Mouse (Mus musculus) thymus, postnatal 25 days (tissue): ENCODE measurements around the gene Ndufa4l2.

Source experiments
- DNase-seq: peaks from one replicate; pipeline ENCODE4 v3.0.0; 2022

Gene Ndufa4l2

DNA sequence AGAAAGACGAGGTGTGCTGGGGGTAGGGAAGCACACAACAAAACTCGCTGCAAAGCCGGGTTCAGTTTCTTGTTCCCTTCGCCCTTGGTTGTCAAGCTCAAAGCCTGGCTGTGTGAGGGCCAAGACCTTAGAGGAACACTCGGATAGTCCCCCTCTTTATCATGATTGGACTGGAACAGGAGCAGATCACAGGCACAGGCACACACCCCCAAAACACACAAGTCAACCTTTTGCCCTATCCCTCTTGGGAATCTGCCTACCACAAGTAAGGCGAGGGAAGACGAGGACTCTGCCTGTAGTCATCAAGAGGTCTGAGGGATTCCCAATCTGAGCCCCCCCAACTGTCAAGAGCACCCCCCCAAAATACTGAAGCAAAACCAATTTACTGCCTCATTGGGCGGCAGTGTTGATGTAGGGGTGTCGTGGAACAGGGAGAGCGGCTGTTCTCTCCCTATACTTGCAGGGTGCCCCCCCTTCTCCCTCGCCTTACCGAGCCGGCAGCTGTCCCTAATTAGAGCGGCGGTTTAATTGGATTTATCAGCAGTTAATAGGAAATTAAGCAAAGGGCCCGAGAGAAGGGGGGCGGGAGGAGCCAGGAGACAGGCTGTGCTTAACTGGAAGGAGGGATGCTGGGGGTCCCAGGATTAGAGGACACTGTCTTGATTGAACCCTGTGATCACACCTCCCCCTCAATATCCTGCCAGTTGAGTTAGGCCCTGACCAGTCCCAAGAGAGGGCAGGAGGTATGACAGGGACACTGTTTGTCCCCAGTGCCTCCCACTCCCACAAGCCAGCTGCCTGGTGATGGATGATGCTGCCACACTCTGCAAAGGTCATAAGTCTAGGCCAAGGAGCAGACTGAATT lies 4.7 kb upstream of the Ndufa4l2 start:
- no peak for DNase-seq

GRCm38 (mm10) chr10:127510895-127511617 lies 3.7 kb upstream of the Ndufa4l2 start:
- no peak for DNase-seq

DNA sequence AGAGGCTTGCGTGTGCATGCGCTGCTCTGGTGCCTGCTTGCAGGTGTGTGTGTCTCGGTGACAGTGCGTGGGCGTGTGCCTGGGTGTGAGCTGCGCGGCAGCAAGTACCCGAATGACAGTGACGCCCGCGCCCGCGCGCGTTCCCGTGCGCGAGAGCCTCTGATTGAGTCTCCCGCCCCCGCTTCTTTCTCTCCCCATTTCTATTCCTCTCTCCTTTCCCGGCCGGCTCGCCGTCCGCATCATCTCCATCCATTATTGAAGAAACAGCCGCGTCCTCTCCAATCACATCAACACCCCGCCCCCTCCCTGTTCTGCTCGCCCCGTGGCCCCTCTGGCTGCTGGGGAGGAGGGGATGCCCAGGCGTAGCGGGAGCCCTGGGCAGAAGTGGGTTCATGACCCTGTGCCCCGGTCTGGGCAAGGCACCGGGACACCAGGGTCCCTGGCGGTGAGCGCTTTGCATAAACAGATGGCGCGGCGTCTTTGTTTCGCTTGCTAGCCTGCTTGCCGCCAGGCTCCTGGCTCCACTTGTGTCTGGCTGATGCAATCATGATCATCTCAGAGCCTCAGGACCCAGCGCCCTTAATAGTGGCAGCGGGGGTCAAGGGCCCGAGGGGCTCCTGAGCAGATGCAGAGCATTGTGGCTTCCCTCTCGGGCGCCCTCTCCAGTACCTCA lies 3.0 kb upstream of the Ndufa4l2 start:
- peak; percentile 68 for DNase-seq

- no peak for DNase-seq
Measured at GRCm38 (mm10) chr10:127512307-127512666, 2.5 kb upstream of the Ndufa4l2 start.

- DNase-seq, result peak; percentile 96
Measured at GRCm38 (mm10) chr10:127512813-127513212, 2.0 kb upstream of the Ndufa4l2 start.

DNA sequence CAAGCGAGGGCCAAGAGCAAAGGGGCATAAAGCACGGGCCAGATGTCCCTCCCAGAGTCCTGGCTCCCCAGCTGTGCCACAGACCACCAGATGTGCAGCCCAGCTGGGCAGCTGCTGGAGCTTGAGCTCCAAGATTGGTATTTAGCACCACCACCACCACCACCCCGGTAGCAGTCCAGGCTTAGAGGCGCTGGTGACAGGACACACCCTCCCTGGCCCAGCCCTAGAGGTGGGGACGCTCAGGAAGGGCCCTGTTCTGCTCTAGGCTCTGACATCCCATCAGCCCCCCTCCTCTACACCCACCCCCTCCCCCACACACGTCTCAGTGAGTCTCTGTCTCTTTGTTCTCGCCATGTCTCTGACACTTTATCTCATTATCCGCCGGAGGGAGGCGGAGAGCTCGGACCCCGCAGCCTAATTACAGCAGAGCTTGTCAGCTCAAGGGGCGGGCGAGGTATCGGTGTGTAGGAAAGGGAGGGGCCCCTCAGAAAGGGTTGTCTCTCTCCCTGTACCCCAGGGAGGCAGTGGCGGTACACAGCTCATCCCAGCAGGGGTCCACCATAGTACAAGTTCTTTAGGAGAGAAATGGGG lies 1.2 kb upstream of the Ndufa4l2 start:
- no peak for DNase-seq

DNA sequence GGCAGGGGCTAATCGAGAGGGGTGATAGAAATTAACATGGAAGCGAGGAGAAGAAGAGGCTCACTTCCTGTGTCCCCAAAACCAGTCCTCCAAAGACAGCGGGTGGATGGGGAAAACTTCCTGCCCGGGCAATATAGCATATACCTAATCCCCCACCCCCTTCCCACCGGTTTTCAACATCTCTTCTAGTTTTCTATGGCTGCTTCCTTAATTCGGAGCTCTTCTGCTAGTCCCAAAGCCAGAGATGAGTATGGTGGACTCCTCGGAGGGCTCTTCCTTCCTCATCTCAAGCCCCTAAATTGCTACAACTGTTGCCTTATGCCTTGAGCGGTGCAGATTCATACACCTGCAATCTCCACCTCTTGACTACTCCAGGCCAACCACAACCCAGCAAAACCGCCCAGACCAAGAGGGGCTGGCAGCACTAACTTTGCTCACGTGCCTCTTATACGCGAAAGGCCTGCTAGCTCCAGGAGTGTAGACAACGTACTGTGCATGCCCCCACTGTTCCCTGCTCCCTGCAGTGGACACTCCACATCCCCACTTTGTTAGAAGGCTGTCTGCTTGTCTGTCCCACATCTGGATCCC lies 562 bp upstream of the Ndufa4l2 start:
- no peak for DNase-seq

DNA sequence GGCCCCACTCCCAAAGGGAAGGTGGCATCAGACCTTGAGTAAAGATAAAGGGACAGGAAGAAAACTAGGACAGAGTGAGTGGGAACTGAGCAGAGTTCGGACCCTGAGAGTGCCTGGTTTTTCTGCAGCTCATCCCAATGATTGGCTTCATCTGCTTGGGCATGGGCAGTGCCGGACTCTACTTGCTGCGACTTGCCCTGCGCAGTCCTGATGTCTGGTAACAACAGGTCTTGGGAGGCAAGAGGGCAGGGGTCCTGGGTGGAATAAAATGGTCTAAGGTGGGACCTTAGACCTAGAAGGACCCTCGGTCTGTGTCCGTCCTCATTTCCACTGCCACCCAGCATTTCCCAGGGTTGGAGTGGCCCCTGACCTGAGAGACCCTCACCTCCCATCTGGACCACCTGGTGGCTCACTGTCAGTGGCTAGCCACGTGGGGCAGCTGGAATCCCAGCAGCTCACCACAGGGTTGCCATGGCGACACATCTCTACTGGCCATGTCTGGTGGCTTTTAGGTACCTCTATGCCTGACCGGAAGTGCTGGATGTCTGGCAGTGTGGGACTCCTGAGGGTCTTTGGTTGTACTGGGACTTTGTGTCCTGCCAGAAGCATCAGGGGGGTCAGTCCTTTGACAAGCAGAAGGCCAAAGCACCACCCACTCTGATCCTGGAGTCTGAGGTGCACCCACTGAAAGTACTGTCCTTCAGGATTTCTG lies 660 bp downstream of the Ndufa4l2 start:
- no peak for DNase-seq

GRCm38 (mm10) chr10:127515983-127516459 lies 1.3 kb downstream of the Ndufa4l2 start:
- DNase-seq, result no peak

- DNase-seq, result no peak
Measured at GRCm38 (mm10) chr10:127516576-127517260, 2.0 kb downstream of the Ndufa4l2 start.

- no peak for DNase-seq
Measured at GRCm38 (mm10) chr10:127517941-127518340, 3.2 kb downstream of the Ndufa4l2 start.

- no peak for DNase-seq
Measured at GRCm38 (mm10) chr10:127519041-127519701, 4.4 kb downstream of the Ndufa4l2 start.

DNA sequence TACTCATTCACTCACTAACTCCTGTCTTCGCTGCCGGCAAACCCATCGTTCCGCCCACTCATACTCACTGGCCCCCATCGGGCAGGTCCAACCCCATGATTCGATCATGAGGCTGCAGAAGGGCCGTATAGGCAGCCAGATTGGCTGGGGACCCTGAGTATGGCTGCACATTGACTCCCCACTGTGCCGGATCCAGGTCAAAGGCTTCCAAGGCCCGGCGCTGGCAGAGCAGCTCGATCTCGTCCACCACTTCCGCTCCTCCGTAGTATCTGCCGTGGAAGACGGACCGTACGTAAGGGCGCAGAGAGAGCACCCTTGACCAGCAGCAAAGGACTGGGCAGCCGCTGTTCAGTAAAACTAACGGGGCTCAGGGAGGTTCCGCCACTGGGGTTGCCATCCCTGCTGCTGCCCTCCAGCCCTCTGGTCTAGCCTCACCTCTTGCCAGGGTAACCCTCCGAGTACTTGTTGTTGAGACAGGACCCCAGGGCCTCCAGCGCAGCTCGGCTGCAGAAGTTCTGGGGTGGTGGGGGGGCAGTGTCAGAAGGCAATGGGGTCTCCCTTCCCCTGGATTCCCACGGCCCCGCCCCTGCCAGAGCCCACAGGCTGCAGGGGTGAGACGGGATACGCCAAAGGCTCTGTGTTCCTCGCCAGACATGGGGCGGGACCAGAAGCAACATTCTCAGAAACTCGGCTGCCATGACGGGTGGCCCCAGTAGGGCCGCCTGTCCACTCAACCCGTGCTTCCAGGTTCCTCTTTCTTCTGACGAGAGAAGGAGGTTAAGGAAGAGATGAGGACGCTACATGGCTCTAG lies 5.3 kb downstream of the Ndufa4l2 start:
- no peak for DNase-seq

- DNase-seq, result no peak
Measured at GRCm38 (mm10) chr10:127520714-127521357, 6.1 kb downstream of the Ndufa4l2 start.

DNA sequence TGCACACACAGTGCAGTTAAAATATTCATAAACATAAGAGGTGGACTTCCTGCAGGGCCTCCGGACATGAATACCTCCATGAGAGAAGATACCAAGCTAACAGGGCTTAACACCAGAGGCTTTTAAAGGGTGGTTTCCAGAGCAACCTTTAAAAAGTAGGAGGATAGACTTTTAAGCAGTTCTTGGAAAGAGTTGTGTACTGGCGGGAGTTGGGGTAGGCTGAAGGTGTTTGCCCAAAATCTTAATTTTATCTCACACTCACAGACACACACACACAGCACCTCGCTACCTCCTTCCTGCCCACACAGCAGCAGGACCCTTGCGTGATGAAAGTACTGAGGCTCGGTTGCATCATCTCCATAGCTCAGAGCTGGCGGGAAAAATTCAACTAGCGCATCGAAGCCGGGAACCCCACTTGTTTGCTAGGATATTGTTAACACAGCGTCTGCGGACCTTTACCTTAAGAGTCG lies 6.9 kb downstream of the Ndufa4l2 start:
- DNase-seq, result no peak

DNA sequence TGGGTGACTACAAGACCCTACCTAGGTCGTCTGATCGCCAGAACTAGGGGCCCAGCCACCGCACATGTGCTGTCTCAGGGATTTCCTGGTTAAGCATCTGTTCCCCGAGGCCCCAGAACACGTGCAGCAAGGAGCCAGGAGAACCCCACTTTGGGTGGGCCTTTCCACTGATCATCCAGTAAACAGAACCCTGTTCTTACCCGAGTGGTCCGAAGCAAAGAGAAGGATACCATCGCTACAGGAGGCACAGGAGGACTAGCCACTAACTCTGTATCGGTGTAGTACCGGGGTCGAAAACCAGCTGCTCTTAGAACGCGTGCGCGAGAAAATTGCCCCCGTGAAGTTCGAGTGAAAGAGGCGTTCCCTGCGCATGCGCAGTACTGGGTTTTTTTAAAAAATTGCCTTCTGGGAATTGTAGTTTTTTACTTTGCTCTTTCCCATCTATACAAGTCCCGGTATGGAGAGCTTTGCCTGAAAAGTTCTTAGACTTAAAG lies 7.4 kb downstream of the Ndufa4l2 start, which contains the start of gene Shmt2:
Shmt2 (minus strand) TSS at position 357 of the 494 bp plus-strand sequence.
- peak; percentile 86 for DNase-seq

DNA sequence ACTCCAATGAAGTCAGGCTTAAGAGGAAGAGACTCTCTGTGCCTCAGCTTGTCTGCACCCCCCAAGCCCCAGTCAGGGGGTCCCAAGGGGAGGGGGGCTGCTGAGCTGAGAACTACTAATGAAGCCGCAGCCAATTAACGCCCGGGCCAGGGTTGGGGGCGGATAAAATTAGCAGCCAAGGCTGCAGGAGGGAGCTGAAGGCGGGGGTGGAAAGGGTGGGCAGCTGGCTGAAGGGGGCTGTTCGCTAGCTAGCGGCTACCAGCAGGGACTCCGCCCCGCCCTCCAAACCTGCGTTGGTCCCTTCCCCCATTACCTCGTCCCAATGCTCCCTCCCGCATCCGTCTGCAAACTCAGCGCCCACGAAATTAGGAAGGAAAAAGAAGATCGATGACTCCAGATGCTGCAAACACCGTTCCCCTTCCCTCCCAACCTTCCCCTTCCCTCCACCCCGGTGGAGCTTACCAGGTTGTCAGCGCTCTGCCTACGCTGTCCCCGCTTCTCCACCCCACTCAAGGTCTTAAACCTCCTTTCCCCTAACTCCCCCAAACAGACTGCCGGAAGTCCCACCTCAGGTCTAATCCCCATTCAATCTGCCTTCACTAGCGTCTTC lies 10.0 kb downstream of the Ndufa4l2 start:
- DNase-seq, result no peak

DNA sequence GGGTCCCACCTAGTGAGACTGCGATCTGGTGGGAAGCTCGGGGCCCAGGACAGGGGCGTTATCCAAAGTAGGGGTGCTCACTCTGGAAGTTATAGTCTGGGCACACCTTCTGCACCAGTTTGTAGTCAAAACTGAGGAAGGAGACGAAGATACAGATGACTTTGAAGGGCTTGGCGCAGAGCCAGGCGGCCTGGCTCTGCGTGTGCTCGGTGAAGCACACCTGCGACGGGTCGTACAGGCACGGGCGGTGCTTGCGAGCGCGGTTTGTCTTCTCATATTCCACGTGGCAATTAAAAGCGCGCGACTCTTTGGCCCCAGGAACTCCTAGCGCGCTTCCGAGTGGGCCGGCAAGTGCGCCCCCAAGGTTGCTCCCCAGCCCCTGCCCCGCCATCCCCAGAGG lies 11.3 kb downstream of the Ndufa4l2 start:
- DNase-seq, result peak; percentile 70

- DNase-seq, result no peak
Measured at GRCm38 (mm10) chr10:127526681-127527080, 11.9 kb downstream of the Ndufa4l2 start.
